Mouse (Mus musculus) 3134 (cell line): ENCODE measurements at regions not wholly inside any gene's neighbourhood (a gene's known extent, or its start where the extent isn't known, plus 50 kb on each side); places are given as distances from the start of the nearest gene placed in this dataset.

Experiments
- DNase-seq: peaks from one replicate; pipeline ENCODE4 v3.0.0-alpha.2; 2011; ENCODE audit warnings: low spot score; ENCODE audit not compliant: insufficient read length; ENCODE audit errors: extremely low read depth

DNA sequence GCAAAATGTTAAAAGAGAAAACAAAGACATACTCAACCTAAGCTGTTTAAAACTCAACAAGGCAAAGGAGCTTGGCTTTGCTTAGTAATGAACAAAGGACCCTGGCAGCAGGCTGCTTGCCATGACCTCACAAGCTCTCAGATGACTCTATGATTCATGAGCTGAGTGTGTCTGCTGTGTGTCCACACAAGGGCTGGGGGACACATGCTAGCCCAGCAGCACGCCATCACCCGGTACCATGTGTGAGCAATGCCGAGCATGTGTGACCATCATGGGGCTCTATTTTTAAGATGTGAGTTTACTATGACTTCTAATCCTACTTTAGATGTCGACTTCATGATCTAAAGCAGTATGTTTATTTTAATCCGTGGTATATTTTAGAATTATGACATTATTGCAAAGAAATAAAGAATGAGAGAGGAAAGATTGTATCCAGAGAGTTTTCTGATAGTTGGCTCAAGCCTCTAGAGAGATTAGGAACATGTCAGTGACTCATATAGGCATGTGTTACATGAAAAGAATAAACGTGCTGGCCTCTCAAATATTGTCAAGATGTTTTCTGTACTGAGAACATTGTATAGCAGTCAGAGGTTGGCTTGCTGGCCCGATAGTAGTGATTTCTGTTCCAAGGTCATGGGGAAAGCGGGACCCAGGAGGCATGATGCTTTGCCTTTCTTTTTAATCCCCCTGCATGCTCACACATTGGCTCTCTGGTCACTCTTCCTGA is 400.1 kb upstream of the Intu start:
- no peak for DNase-seq

DNA sequence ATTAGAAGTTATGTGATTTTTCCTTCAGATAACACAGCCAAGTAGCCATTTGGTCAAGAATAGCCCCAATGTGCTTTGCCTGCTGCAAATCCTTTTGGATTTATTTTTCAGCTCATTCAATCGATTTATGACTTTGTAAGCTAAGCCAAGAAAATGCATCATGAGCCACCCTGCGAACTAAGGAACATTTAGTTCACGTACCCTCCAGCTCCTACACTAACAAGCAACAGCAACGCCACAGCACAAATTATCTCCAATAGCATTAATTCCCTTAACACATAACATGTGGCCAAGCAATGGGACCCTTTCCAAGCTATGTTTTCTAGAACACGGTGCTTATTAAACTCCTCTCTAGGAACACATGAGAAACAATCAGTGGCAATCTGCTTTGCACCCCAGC is 392.4 kb upstream of the Intu start:
- DNase-seq: no peak

DNA sequence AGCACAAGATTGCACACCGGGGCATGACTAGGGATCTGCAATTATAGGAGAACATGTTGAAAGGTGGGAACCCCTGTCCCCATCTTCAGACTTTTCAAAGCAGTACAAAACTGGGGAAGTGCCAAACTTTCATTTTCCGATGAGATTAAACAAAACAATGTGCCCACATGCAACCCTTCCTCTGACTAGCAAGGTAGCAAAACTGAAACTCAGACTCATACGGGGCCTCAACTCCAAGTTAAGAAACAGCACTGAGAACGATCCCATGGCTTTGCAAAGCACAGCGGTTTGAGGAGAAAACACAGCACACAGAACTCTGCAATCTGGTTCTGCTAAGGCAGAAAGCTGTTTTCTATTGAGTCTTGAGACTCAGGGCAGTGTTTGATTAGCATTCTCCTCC is 388.9 kb upstream of the Intu start:
- DNase-seq: no peak

GRCm38 (mm10) chr3:40158631-40159030 is 372.5 kb upstream of the Intu start:
- no peak for DNase-seq

DNA sequence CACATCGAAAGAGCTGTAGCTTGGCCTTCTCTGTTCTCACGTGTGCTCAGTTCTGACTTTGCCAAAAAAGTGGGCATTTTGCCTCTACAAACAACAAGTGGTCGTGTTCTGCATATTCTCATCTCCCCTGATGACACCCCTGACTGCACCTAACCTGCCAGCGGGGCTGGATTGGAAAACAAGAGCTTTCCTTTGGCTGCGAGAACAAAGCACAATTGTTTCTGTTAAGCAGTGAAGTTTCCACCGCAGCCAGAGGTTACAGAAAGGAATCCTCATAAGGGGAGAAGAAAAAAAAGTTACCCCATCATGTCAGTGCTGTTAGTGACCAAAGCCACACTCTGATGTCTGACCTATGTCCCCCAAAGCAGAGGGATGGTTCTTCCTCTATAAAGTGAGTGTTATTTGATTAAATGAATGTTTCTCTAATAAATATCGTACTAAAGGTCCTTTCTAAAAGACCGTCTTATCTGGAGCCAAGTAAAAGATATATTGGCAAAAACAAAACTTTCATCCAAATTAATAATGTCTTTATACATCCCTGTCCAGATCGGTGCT is 371.4 kb upstream of the Intu start:
- no peak for DNase-seq

GRCm38 (mm10) chr3:40164181-40164580 is 366.9 kb upstream of the Intu start:
- DNase-seq: no peak

DNA sequence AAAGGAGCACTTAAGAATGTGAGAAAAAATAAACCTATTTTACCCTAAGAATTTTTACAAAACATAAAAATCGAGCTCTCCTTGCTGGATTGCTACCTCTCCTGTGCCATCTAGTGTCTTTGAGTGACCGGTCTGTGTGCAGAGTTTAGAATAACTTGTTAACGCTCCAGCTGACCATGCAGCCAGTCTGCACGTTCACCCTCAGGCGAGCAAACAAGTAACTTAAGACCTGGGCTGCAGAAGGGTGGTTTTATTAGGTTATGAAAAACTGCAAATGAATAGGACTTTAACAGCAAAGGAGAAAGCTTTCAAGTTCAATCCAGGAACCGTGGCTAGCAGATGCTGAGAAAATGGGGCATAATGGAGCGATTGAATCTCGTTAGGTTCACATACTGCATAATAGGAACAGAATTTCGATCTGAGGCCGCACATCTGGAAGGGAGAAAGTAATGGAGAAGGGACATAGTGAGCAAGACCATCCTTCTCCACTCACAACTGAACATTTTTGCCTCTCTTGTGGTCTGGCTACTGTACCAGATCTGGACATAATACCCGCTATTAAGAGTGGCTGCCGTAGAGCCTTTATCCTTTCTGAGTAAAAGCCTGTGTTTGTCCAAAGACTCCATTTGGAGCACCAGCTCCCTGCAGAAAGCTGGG is 363.0 kb upstream of the Intu start:
- DNase-seq: no peak

DNA sequence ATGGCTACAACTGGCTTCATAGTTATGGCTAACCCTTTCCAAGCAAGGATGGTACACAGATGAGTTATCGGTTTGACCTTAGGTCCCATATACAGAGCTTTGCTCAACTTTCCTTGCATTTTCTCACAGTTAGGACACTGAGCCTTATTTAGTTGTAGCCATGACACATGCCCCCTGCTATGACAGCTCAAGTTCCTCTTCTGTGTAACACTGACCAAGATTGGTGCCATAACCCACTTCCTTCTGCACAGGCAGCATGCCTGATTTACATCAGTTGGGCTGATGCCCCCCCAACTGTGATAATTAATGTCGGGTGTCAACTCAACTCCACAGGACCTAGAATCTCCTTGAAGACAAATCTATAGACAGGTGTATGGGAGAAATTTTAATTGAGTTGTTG is 361.5 kb upstream of the Intu start:
- DNase-seq: no peak

- no peak for DNase-seq
These were observed 351.3 kb upstream of the Intu start for GRCm38 (mm10) chr3:40179726-40180317.

DNA sequence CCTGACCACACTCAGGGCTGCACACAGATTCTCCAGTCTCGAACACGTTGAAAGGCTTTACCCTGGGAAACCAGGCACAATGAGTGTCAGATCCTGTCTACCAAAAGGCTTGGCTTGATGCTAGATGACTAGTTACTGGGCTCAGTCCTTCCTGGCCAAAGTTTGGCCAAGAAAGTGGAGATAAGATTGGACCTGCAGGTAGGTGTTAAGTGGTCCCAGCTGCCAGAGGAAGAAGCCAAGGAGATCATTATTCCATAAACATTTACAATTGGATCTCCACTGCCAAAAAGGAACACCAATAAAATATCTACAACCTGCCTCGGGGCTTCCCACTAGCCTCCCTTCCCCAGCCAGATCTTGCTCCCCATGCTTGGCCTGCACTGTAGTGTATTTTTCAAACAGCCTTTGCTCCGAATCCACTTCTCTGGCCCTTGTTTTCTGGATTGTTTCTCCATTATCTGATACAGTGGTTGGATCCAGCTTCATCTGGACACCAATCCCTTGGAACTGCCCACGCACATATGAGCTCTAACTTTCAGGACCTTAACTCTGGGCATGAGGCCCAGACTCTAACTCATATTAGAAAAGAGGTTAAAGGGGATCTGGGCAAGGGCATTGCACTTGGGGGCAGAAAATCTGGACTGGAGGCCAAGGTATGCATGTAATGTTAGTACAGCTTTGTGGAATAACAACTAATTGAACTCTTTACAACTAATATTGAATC is 345.3 kb upstream of the Intu start:
- no peak for DNase-seq

GRCm38 (mm10) chr3:40189529-40189928 is 341.6 kb upstream of the Intu start:
- DNase-seq: no peak

DNA sequence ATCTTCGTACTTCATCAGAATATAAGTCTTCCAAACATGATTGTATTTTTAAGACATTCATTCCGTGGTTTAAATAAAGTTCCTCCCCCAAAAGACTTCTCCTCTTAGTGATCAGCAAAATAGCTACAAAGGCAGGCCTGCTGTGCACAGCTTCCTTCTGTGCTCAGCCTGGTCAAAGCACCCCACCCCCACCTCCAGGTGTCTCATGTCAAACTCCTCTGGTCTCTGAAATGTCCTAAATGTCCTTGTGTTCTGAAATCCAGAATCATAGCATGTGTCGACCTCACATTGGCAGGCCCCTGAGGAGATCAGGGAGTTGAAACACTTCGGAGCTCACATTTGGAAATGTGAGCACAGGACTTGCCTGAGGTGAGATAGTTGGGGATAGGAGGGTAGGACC is 341.1 kb upstream of the Intu start:
- no peak for DNase-seq

- DNase-seq: no peak
These were observed 330.9 kb upstream of the Intu start for GRCm38 (mm10) chr3:40200174-40200573.

GRCm38 (mm10) chr3:40206326-40206725 is 324.8 kb upstream of the Intu start:
- no peak for DNase-seq

GRCm38 (mm10) chr3:40211793-40212192 is 319.3 kb upstream of the Intu start:
- no peak for DNase-seq

GRCm38 (mm10) chr3:40226772-40227171 is 304.3 kb upstream of the Intu start:
- DNase-seq: no peak

DNA sequence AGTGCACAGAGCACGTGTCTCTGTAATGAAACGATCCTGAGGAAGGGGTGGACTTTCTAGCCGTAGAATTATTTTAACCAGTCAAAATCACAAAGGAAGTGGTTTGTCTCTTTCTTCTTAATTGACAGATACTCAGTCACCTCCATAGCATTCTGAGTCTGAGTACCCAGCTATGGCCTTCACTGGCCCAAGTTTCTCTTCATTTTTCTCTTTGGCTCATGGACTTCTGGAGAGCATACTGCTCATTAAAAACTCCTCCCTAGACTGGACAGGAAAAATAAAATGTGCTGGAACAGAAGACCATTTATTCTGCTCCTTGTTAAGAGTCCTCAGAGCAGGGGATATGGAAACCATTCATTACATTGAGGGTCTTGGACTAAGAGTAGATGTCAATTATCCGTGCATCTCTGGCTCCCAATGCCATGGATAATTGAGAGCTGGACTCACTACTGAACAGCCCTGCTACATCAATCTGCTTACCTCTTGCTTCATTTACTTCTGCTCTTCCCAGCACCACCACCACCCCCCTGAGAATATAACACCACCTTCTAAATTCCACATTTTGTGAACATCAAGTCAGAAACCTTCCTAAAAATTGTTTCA is 287.5 kb upstream of the Intu start:
- no peak for DNase-seq

GRCm38 (mm10) chr3:40254376-40254775 is 276.7 kb upstream of the Intu start:
- no peak for DNase-seq

DNA sequence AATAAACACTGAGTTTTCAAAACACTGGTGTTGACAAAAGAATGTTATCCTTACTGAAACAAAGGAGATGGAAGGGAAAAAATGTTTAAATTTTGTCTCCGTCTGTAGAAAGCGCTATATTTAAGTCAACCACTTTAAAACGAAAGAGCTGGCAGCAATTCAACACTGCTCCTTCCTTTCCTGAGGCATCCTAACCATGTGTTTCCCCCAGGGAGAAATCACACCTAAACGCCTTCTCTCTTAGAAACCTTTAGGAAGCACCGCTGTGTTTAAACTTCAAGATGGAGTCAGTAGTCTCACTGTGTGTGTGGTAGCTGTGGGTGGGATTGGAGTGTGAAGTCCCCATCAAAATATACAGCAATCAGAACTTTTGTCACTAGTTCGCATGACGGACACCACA is 268.6 kb upstream of the Intu start:
- DNase-seq: no peak

- DNase-seq: no peak
These were observed 263.6 kb upstream of the Intu start for GRCm38 (mm10) chr3:40267514-40267913.

DNA sequence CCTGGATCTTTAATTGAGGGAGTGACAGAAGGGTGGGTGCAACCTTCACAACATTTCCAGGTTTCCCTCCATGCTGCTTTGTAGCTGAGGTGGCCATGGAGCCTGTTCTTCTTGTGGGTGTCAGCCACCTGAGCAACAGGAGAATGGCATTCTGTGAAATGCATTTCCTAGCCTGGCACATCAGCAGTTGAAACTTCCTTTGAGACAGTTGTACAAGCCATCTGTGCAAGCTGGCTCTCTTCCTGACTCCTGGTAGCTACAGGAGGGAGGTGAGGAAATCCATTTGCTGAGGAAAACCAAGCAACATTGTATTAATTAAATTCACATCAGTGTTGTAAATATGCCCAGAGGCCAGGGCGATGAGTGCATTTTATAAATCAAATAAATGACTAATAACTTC is 248.2 kb upstream of the Intu start:
- no peak for DNase-seq
